Mouse (Mus musculus) E14TG2a.4 (cell line): Measurements from ENCODE around the gene Yjefn3.

Experiments
- H3K27me3 ChIP-seq: 2 replicates; pipeline ENCODE4 v1.6.1; 2014; ENCODE audit warnings: low read length, control low read depth; ENCODE audit not compliant: insufficient read depth
- H3K36me3 ChIP-seq: 2 replicates; pipeline ENCODE4 v1.6.1; 2014; ENCODE audit warnings: low read length, control low read depth; ENCODE audit not compliant: insufficient read depth
- H3K4me1 ChIP-seq: replicated peaks from 2 replicates; pipeline ENCODE4 v1.6.1; 2014; ENCODE audit warnings: low read depth, low read length, control low read depth
- H3K4me3 ChIP-seq: replicated peaks from 2 replicates; pipeline ENCODE4 v1.5.1; 2014; ENCODE audit warnings: mild to moderate bottlenecking, low read length
- H3K9me3 ChIP-seq: 2 replicates; pipeline ENCODE4 v1.6.1; 2014; ENCODE audit warnings: low read length, control low read depth
- CTCF ChIP-seq: conservative IDR thresholded peaks from 2 replicates; pipeline ENCODE4 v1.5.1; 2014; ENCODE audit warnings: low read length
- NANOG ChIP-seq: IDR thresholded peaks from 2 replicates; pipeline ENCODE4 v1.6.1; 2014; ENCODE audit warnings: borderline replicate concordance, low read length, mixed read lengths
- POU5F1 ChIP-seq: IDR thresholded peaks from 2 replicates; pipeline ENCODE4 v1.6.1; 2014; ENCODE audit warnings: low read length, borderline replicate concordance

Gene Yjefn3

GRCm38 (mm10) chr8:69880841-69881240 lies 21.7 kb downstream of the Yjefn3 start:
- Histone ChIP-seq H3K27me3 (peaks cover 80% of the 10 kb centered on the region), H3K36me3 (no peaks in the 10 kb centered on the region), H3K4me1 (peaks cover 42% of the 10 kb centered on the region), H3K4me3 (peak overlapping the region; percentile 75), H3K9me3 (no peaks in the 10 kb centered on the region)
- no peak for TF ChIP-seq CTCF
- TF ChIP-seq POU5F1, result no peak
- TF ChIP-seq NANOG, result no peak

GRCm38 (mm10) chr8:69879678-69880077 lies 22.8 kb downstream of the Yjefn3 start:
- H3K9me3 ChIP-seq, result no peaks in the 10 kb centered on the region
- no peaks in the 10 kb centered on the region for H3K36me3 ChIP-seq
- peaks cover 69% of the 10 kb centered on the region for H3K27me3 ChIP-seq
- TF ChIP-seq NANOG (no peak), CTCF (no peak), POU5F1 (no peak)
- H3K4me1 ChIP-seq, result peaks cover 31% of the 10 kb centered on the region
- no peak overlapping the region for H3K4me3 ChIP-seq

- no peaks in the 10 kb centered on the region for H3K9me3 ChIP-seq
- H3K4me3 ChIP-seq, result no peak overlapping the region
- TF ChIP-seq POU5F1, result no peak
- TF ChIP-seq NANOG, result no peak
- TF ChIP-seq CTCF, result no peak
- H3K4me1 ChIP-seq, result peaks cover 21% of the 10 kb centered on the region
- no peaks in the 10 kb centered on the region for H3K36me3 ChIP-seq
- peaks cover 52% of the 10 kb centered on the region for H3K27me3 ChIP-seq
Observed at GRCm38 (mm10) chr8:69877992-69878391, 24.5 kb downstream of the Yjefn3 start.

GRCm38 (mm10) chr8:69877396-69877795 lies 25.1 kb downstream of the Yjefn3 start:
- Histone ChIP-seq H3K4me3 (no peak overlapping the region), H3K36me3 (no peaks in the 10 kb centered on the region), H3K27me3 (peaks cover 46% of the 10 kb centered on the region), H3K4me1 (peaks cover 17% of the 10 kb centered on the region), H3K9me3 (no peaks in the 10 kb centered on the region)
- no peak for TF ChIP-seq POU5F1
- no peak for TF ChIP-seq CTCF
- no peak for TF ChIP-seq NANOG

GRCm38 (mm10) chr8:69876967-69877366 lies 25.5 kb downstream of the Yjefn3 start:
- no peaks in the 10 kb centered on the region for H3K36me3 ChIP-seq
- H3K4me1 ChIP-seq, result peaks cover 17% of the 10 kb centered on the region
- no peak overlapping the region for H3K4me3 ChIP-seq
- H3K27me3 ChIP-seq, result peaks cover 42% of the 10 kb centered on the region
- no peak for TF ChIP-seq CTCF
- no peak for TF ChIP-seq NANOG
- no peak for TF ChIP-seq POU5F1
- H3K9me3 ChIP-seq, result no peaks in the 10 kb centered on the region

GRCm38 (mm10) chr8:69876097-69876496 lies 26.4 kb downstream of the Yjefn3 start:
- TF ChIP-seq CTCF (no peak), POU5F1 (no peak), NANOG (no peak)
- peaks cover 33% of the 10 kb centered on the region for H3K27me3 ChIP-seq
- no peak overlapping the region for H3K4me3 ChIP-seq
- H3K9me3 ChIP-seq, result no peaks in the 10 kb centered on the region
- H3K36me3 ChIP-seq, result no peaks in the 10 kb centered on the region
- peaks cover 17% of the 10 kb centered on the region for H3K4me1 ChIP-seq

GRCm38 (mm10) chr8:69874654-69875053 lies 27.9 kb downstream of the Yjefn3 start:
- Histone ChIP-seq H3K36me3 (no peaks in the 10 kb centered on the region), H3K9me3 (no peaks in the 10 kb centered on the region), H3K4me3 (no peak overlapping the region), H3K4me1 (peaks cover 6% of the 10 kb centered on the region), H3K27me3 (peaks cover 19% of the 10 kb centered on the region)
- TF ChIP-seq POU5F1 (no peak), NANOG (no peak), CTCF (no peak)

GRCm38 (mm10) chr8:69874155-69874554 lies 28.4 kb downstream of the Yjefn3 start:
- no peaks in the 10 kb centered on the region for H3K36me3 ChIP-seq
- no peak overlapping the region for H3K4me3 ChIP-seq
- H3K9me3 ChIP-seq, result no peaks in the 10 kb centered on the region
- H3K27me3 ChIP-seq, result peaks cover 14% of the 10 kb centered on the region
- H3K4me1 ChIP-seq, result peaks cover 6% of the 10 kb centered on the region
- TF ChIP-seq CTCF, result peak; percentile 99
- TF ChIP-seq POU5F1, result no peak

GRCm38 (mm10) chr8:69870907-69871306 lies 31.6 kb downstream of the Yjefn3 start:
- Histone ChIP-seq H3K9me3 (no peaks in the 10 kb centered on the region), H3K4me3 (no peak overlapping the region)
- TF ChIP-seq CTCF (no peak), NANOG (no peak), POU5F1 (no peak)

More at GRCm38 (mm10) chr8:69870907-69871306, 31.6 kb downstream of the Yjefn3 start:
- H3K4me1 ChIP-seq, result no peaks in the 10 kb centered on the region
- peaks cover 3% of the 10 kb centered on the region; the same call in 1 of the 2 replicates for H3K27me3 ChIP-seq
- no peaks in the 10 kb centered on the region for H3K36me3 ChIP-seq
